Mouse (Mus musculus) embryo, embryonic 11 days (tissue): ENCODE data around the gene Gins3.
A peak's percentile ranks its signal among the peaks of the same experiment; 100 is the strongest.
"Not testable (repeated sequence)": the region's sequence is repeated elsewhere in the genome, so short reads cannot be mapped to it uniquely, and the experiment has no call there.

Experiments
- DNase-seq: peaks from one replicate; pipeline ENCODE4 v3.0.0-alpha.2; 2015

The Gins3 gene

GRCm38 (mm10) chr8:95655831-95656230, 22.6 kb downstream of the Gins3 start:
- no peak for DNase-seq

DNA sequence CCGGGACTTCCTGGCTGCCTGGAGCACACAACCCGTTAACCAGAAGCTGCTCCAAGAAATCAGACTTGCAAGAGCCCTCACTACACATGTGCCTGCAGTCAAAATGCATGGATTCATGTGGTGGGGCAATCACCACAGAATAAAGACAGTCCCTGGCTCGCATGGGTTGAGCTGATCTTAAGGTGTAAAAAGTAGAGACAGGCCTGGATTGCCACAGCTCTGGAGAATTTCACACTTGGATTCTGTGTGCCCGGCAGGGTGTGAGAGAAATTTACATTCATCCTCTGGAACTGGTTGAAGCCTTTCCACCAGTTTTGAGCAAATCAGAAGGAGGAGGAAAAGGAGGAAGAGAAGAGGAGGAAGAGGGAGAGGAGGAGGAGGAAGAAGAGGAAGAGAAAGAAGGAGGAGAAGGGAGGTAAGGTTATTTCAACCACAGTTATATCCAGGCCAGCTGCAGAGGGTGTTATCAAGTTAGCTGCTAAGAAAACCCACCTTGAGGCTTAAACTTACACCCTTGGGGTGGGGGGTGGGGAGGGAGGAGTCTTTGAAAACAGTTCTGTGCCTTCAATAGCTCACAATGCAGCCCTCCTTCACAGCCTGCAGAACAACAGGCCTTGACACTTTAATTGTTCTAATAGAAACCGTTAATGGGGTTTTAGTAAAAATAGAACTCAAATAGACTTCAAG, 23.2 kb downstream of the Gins3 start:
- DNase-seq: no peak

DNA sequence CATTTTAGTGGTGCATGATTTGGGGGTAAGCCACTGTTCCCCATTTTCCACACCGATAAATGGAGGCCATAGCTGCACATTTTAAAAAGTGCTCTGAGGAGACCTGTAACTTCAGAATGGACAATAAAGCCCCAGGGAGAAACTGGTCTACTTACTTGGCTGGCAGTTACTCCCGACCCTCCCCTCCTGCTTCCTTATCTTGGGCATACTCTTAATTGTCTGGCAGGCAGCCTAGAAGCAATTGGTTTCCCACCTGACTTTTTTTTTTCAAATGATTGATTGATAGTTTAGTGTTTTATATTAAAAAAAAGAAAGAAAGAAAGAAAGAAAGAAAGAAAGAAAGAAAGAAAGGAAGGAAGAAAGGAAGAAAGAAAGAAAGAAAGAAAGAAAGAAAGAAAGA, 24.3 kb downstream of the Gins3 start:
- DNase-seq: no peak

DNA sequence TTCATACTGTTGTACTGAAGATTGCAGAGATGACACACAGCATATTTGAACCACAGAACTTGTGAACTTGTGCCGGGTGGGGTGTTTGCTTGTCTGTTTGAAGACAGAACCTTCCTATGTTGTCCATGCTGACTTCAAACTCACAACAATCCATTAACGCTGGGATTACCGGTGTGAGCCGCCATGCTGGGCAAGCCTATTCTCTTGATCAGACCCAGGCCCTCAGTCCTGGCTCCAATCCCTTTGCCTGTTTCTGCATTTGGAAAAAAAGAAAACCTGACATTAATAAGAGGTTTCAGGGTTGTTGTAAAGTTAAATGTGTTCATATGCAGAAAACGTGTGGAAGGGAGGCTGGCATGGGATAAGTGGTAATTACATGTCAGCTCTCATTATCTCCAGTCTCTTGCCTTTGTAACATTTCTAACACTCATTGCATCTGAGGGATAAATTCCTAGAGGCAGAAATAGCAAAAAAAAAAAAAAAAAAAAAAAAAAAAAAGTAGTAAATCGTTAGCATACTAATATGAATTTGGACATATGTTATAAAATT, 27.2 kb downstream of the Gins3 start:
- DNase-seq: no peak

- no peak for DNase-seq
These were observed 27.8 kb downstream of the Gins3 start for GRCm38 (mm10) chr8:95661085-95661484.

- no peak for DNase-seq
These were observed 28.3 kb downstream of the Gins3 start for GRCm38 (mm10) chr8:95661575-95661974.

DNA sequence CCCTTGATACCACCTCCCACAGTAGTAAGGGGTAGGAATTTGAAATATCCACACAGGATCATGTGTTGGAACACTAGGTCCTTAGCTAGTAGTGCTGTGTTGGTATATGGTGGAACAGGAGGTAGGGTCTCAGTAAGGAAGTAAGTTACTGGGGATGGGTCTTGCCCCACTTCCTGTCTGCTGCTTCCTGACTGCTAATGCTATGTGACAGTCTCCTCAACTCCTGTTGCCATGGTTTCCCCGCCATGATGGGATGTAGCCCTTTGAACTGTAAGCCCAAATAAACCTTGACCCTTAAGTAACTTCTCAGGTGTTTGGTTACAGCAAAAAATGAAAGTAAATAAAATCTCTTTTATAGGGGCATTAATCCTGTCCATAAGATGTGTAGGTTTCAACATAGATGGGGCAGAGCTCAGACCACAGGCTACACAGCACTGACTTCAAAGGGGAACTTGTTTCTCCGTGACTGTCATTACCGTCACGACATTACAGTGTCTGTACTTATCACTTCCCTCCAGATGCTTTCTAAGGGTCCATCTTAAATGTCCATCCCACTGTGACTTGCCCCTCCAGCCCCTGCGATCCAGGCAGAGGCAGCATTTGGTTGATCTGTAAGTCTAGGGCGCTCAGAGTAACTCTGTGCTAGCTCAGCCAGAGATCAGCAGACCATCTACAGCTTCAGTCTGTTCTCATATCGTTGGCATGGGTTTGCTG, 29.8 kb downstream of the Gins3 start:
- no peak for DNase-seq

- DNase-seq: no peak
These were observed 30.3 kb downstream of the Gins3 start for GRCm38 (mm10) chr8:95663599-95663949.

DNA sequence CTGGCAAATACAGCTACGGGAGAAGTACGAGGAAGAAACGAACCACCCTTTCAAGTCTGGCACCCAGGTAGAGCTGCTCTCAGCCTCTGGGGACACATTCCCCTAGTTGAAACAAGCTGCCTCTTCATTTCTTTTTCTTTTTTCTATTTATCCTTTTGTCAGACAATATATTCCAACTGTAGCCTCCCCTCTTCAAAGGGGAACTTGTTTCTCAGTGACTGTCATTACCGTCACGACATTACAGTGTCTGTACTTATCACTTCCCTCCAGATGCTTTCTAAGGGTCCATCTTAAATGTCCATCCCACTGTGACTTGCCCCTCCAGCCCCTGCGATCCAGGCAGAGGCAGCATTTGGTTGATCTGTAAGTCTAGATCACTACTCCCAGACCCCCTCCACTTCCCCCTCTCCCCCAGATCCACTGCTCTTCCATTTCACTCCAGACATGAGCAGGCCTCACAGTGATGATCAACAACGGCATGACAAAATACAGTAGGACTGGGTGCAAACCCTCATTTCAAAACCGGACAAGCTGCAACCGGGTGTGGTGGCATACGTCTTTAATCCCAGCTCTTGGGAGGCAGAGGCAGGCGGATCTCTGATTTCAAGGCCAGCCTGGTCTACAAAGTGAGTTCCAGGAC, 32.7 kb downstream of the Gins3 start:
- DNase-seq: not testable (repeated sequence)

DNA sequence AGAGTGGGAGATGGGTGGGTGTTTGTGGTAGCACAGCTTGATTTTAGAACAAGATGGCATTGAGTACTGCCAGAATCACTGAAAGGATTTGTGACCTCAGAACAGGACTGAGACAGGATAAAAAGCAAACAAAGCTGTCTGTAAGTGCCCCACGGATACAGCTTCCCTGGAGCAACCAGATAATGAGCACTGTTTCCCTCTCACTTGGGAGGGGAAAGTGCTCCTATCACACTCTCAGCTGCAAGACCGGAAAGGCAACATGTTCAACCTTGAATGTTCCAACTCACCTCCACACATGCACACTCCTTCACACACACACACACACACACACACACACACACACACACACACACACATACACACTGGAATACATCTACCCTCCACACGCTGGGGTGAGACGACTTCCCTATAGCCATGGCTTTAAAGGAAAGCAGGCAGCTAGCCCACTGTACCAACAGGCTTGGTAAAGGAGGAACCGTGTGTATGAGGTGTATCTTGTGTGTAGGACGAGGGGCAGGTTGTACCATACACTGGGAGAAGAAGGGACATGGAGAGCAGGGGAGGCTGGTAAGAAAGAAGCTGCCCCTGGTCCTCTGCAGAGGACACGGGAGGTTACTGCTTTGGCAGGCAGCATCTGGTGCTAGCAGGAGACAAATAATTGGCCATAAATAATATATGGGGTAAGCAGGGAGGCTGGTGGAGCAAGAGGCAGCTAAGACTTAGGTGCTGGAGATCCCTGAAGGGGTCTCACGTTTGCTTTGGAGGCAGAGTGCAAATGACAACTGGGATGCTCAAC, 35.1 kb downstream of the Gins3 start:
- DNase-seq: no peak

DNA sequence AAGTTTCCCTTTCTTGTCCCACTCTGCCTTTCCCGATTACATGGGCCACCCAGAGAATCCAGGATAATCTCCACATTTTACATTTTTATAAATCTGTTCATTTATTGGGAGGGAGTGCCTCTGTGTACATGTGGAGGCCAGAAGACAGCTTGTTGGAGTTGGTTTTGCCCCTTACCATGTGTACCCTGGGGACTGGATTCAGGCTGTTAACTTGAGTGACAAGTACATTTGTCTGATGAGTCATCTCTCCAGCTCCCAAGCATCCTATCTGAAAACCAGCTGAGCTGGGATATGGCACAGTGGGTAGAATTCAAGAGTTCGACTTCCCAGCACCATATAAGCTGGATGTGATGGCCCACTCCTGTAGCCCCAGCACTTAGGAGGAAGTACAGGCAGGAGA, 36.7 kb downstream of the Gins3 start:
- DNase-seq: no peak

- DNase-seq: no peak
These were observed 38.6 kb downstream of the Gins3 start for GRCm38 (mm10) chr8:95671861-95672260.

- DNase-seq: no peak
These were observed 39.6 kb downstream of the Gins3 start for GRCm38 (mm10) chr8:95672811-95673210.

DNA sequence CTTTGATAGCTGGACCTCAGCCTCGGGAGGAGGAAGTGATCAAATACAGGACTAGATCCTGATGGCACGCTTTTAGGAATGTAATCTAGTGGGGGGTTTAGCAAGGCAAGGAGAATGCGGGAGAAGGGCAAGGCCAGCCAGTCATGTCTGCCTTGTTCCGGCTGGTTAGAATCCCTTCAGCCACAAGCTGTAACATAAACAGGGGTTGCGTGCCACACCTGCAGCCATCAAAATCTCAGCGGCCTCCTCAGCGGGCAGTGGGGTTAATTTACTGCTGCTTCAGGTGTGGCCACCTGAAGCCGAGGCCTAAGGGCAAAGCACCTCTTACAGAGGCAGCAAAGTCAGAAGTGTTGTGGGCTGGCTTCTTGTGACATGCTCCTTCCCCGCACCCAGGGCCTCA, 43.4 kb downstream of the Gins3 start, which contains the start of gene Ndrg4:
Gene Ndrg4, plus strand, starts transcription at position 350 of the 400 bp plus-strand sequence.
- DNase-seq: no peak

DNA sequence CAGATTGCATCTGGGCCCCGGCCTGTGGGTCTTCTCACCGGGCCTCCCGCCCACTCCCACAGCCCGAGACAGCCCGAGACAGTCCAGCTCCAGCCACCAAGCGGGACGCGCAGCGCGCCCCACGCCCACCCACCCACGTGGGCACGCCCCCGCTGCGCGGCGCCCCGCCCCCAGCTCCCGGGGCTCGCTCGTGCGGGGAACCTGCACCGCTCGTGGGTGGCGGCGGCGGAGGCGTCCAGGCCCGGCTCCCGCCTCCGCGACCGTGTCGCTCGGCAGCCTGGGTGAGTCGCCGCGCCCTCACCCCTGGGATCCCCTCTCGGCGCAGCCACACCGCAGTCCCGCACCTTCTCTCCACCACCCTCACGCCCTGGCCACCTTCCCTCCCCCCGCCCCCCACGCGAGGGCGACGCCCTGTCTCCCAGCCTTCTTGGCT, 44.4 kb downstream of the Gins3 start:
- peak; percentile 28 for DNase-seq

DNA sequence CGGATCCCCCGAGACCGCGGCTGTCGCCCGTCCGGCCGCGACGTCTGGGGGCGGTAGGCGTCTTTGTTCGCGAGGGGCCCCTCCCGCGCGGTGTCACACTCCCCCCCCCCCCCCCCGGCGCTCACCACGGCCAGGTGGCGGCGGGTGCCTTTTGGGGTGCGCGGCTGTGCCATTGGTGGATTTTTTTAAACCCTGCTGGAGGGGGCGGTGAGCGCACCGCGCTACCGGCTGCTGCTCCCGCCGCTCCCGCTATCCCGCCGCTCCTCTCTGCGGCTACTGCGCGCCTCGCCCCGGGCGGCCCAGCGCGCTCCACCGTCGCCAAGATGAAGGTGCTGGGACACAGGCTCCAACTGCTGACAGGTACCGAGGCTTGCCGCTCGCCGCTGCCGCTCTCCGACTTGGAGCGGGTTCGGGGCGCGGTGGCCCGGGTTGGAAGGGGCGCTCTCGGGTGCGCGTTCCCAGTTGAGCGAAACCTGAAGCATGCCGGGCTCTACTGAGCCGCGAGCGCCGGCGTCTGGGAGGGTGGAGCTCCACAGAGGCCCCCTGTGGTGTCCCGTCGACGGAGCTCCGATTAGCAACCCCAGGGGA, 44.9 kb downstream of the Gins3 start:
- peak; percentile 53 for DNase-seq

GRCm38 (mm10) chr8:95688073-95688672, 54.9 kb downstream of the Gins3 start:
- no peak for DNase-seq

- no peak for DNase-seq
These were observed 57.8 kb downstream of the Gins3 start for GRCm38 (mm10) chr8:95690929-95691541.

GRCm38 (mm10) chr8:95694631-95695030, 61.4 kb downstream of the Gins3 start:
- no peak for DNase-seq
